Mouse (Mus musculus) MEL (cell line): ENCODE data around the gene Dctn1. TPM values are rescaled to one million over a fixed set of nuclear protein-coding genes. Genes with fewer than 3 reads are reported as not detected.

Experiments used
- DNase-seq: peaks from one replicate; pipeline ENCODE4 v3.0.0; 2011; ENCODE audit warnings: low read depth, low spot score
- H3K27ac ChIP-seq: 2 replicates; pipeline ENCODE4 v1.5.1; 2012; ENCODE audit warnings: low read depth, mild to moderate bottlenecking, control low read depth, low read length, moderate library complexity; ENCODE audit not compliant: control insufficient read depth
- H3K27me3 ChIP-seq, 2 experiments: fragments of 150-350 bp in 1 of 2; sonication (generic) in 1 of 2; 2 replicates each; pipeline ENCODE4 v1.6.1; 2012; ENCODE audit warnings: low read length in 2 of 2, mild to moderate bottlenecking in 2 of 2, improper control_type of control experiment in 1 of 2, moderate library complexity in 1 of 2; ENCODE audit not compliant: insufficient read depth in 2 of 2, control insufficient read depth in 1 of 2
- H3K36me3 ChIP-seq, 2 experiments: 2 replicates each; pipeline ENCODE4 v1.6.1; 2012 to 2014; ENCODE audit warnings: low read length in 2 of 2, improper control_type of control experiment in 1 of 2, inconsistent platforms in 1 of 2, mild to moderate bottlenecking in 1 of 2; ENCODE audit not compliant: insufficient read depth in 2 of 2, control insufficient read depth in 1 of 2
- H3K4me1 ChIP-seq, 2 experiments: fragments of 150-350 bp in 1 of 2; sonication (generic) in 1 of 2; 2 replicates each; pipeline ENCODE4 v1.6.1; 2012; ENCODE audit warnings: low read length in 2 of 2, improper control_type of control experiment in 1 of 2, mild to moderate bottlenecking in 1 of 2; ENCODE audit not compliant: insufficient read depth in 2 of 2, control insufficient read depth in 1 of 2
- H3K4me3 ChIP-seq, 2 experiments: fragments of 150-350 bp in 1 of 2; sonication (generic) in 1 of 2; 2 replicates each; pipeline ENCODE4 v1.5.1; 2012; ENCODE audit warnings: low read depth in 2 of 2, low read length in 2 of 2, mild to moderate bottlenecking in 2 of 2, moderate library complexity in 2 of 2, control low read depth in 1 of 2, improper control_type of control experiment in 1 of 2; ENCODE audit not compliant: control insufficient read depth in 1 of 2, insufficient read depth in 1 of 2
- H3K79me2 ChIP-seq: 2 replicates; pipeline ENCODE4 v1.6.1; 2012; ENCODE audit warnings: mild to moderate bottlenecking, low read length, moderate library complexity; ENCODE audit not compliant: control insufficient read depth, poor library complexity, insufficient read depth
- H3K9ac ChIP-seq: 2 replicates; pipeline ENCODE4 v1.6.1; 2012; ENCODE audit warnings: low read depth, mild to moderate bottlenecking, control low read depth, low read length, moderate library complexity; ENCODE audit not compliant: control insufficient read depth, poor library complexity, severe bottlenecking
- H3K9me3 ChIP-seq: fragments of 150-350 bp; sonication (generic); replicated peaks from 2 replicates; pipeline ENCODE4 v1.6.1; 2012; ENCODE audit warnings: mild to moderate bottlenecking, low read length, improper control_type of control experiment, moderate library complexity; ENCODE audit not compliant: insufficient read depth
- CHD2 ChIP-seq: IDR thresholded peaks from 2 replicates; pipeline ENCODE4 v1.6.1; 2011; ENCODE audit warnings: low read length, improper control_type of control experiment
- CTCF ChIP-seq, 3 experiments: IDR thresholded peaks in 2 of 3; conservative IDR thresholded peaks in 1 of 3; 2 replicates each; pipeline ENCODE4 v1.5.1; 2011 to 2012; ENCODE audit warnings: low read length in 3 of 3, low read depth in 2 of 3, mild to moderate bottlenecking in 2 of 3, improper control_type of control experiment in 1 of 3, inconsistent platforms in 1 of 3, mixed read lengths in 1 of 3, moderate library complexity in 1 of 3; ENCODE audit not compliant: control insufficient read depth in 1 of 3, insufficient read depth in 1 of 3, poor library complexity in 1 of 3, severe bottlenecking in 1 of 3
- JUND ChIP-seq: IDR thresholded peaks from 2 replicates; pipeline ENCODE4 v1.6.1; 2011; ENCODE audit warnings: low read depth, mild to moderate bottlenecking, improper control_type of control experiment, low read length
- MAFK ChIP-seq: IDR thresholded peaks from 2 replicates; pipeline ENCODE4 v1.6.1; 2011; ENCODE audit warnings: low read depth, mild to moderate bottlenecking, low read length, improper control_type of control experiment, borderline replicate concordance
- MAX ChIP-seq: IDR thresholded peaks from 2 replicates; pipeline ENCODE4 v1.6.1; 2011; ENCODE audit warnings: low read length, improper control_type of control experiment
- MEF2A ChIP-seq: IDR thresholded peaks from 2 replicates; pipeline ENCODE4 v1.6.1; 2014; ENCODE audit warnings: low read depth, mild to moderate bottlenecking, inconsistent platforms, low read length, improper control_type of control experiment; ENCODE audit not compliant: poor library complexity, insufficient replicate concordance, severe bottlenecking; ENCODE audit errors: extremely low read depth
- MXI1 ChIP-seq: IDR thresholded peaks from 2 replicates; pipeline ENCODE4 v1.6.1; 2011; ENCODE audit warnings: mild to moderate bottlenecking, low read depth, low read length, improper control_type of control experiment
- MYC ChIP-seq: IDR thresholded peaks from 2 replicates; pipeline ENCODE4 v1.6.1; 2011; ENCODE audit warnings: low read depth, mild to moderate bottlenecking, low read length, improper control_type of control experiment, moderate library complexity
- POLR2A ChIP-seq, 2 experiments: IDR thresholded peaks; 2 replicates each; pipeline ENCODE4 v1.6.1; 2011 to 2012; ENCODE audit warnings: low read length in 2 of 2, mild to moderate bottlenecking in 2 of 2, control low read depth in 1 of 2, improper control_type of control experiment in 1 of 2, low read depth in 1 of 2, moderate library complexity in 1 of 2; ENCODE audit not compliant: control insufficient read depth in 1 of 2, insufficient read depth in 1 of 2, poor library complexity in 1 of 2
- SIN3A ChIP-seq: IDR thresholded peaks from 2 replicates; pipeline ENCODE4 v1.6.1; 2012; ENCODE audit warnings: low read length, improper control_type of control experiment, inconsistent platforms
- TAL1 ChIP-seq: IDR thresholded peaks from 2 replicates; pipeline ENCODE4 v1.6.1; 2012; ENCODE audit warnings: mild to moderate bottlenecking, inconsistent platforms, low read length, moderate library complexity, mixed read lengths
- TBP ChIP-seq: IDR thresholded peaks from 2 replicates; pipeline ENCODE4 v1.8.0; 2011; ENCODE audit warnings: low read depth, low read length, improper control_type of control experiment
- TCF12 ChIP-seq: IDR thresholded peaks from 2 replicates; pipeline ENCODE4 v1.6.1; 2014; ENCODE audit warnings: low read depth, mild to moderate bottlenecking, inconsistent platforms, low read length, improper control_type of control experiment, moderate library complexity
- USF1 ChIP-seq: IDR thresholded peaks from 2 replicates; pipeline ENCODE4 v1.6.1; 2014; ENCODE audit warnings: low read depth, mild to moderate bottlenecking, inconsistent platforms, low read length, improper control_type of control experiment, moderate library complexity
- ZC3H11A ChIP-seq: IDR thresholded peaks from 2 replicates; pipeline ENCODE4 v1.6.1; 2012; ENCODE audit warnings: low read depth, mild to moderate bottlenecking, inconsistent platforms, low read length, improper control_type of control experiment
- ZKSCAN1 ChIP-seq: IDR thresholded peaks from 2 replicates; pipeline ENCODE4 v1.6.1; 2012; ENCODE audit warnings: low read depth, mild to moderate bottlenecking, inconsistent platforms, low read length, improper control_type of control experiment, moderate library complexity
- ZNF384 ChIP-seq: IDR thresholded peaks from 2 replicates; pipeline ENCODE4 v1.6.1; 2012; ENCODE audit warnings: low read depth, mild to moderate bottlenecking, inconsistent platforms, low read length, improper control_type of control experiment
- polyA plus RNA-seq, 2 experiments: library from polyadenylated mRNA; stranded (reverse) in 1 of 2; unstranded in 1 of 2; fragments of >175 nt in 1 of 2; fragments of >200 nt in 1 of 2; gene quantifications; 2 replicates each; pipeline versions ENCODE4 v1.2.1 to v1.2.4; 2012; ENCODE audit warnings: low replicate concordance in 2 of 2, low read depth in 1 of 2; ENCODE audit not compliant: insufficient read length in 2 of 2, insufficient read depth in 1 of 2, missing spikeins in 1 of 2
- total RNA-seq: library from RNA; depleted of rRNA; stranded (reverse); fragments of 300-350 nt; gene quantifications from 2 replicates; pipeline ENCODE4 v1.2.3, GENCODE M21; 2012

Gene Dctn1
- total and polyA plus RNA-seq, 3 experiments, result 23.3 to 81.9 TPM; not detected in 1

DNA sequence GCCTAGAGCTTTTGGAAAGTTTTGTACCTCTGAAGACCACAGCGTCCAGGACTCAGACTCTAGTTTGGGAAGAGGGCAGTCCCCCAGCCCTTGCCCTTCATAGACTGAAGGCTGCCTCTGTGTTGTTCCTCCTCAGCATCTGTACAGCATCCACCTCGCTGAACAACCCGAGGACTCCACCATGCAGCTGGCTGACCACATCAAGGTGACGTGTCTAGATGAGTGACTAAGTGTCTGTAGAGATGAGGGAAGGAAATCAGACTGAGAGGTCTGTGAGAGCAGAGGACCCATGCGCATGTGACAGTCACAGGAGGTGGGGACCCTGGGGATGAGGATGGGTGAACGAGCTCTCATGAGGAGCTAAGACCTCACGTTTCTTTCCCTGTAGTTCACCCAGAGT lies 27.9 kb downstream of the Dctn1 start:
- H3K4me1 ChIP-seq, result no peaks in the 10 kb centered on the region
- no peaks in the 10 kb centered on the region for H3K27me3 ChIP-seq
- no peak overlapping the region for H3K4me3 ChIP-seq
- no peak overlapping the region for H3K9ac ChIP-seq
- H3K79me2 ChIP-seq, result no peaks in the 10 kb centered on the region
- no peaks in the 10 kb centered on the region for H3K9me3 ChIP-seq
- TF ChIP-seq ZC3H11A (no peak), CHD2 (no peak), MEF2A (no peak), MAFK (no peak), MXI1 (no peak), ZNF384 (no peak), JUND (no peak), MYC (no peak), ZKSCAN1 (no peak), MAX (no peak), TAL1 (no peak), USF1 (no peak), TBP (no peak), TCF12 (no peak)
- TF ChIP-seq, all 39 proteins: peak for 0
- no peak for DNase-seq
- peaks cover 0 to 4% of the 10 kb centered on the region in 2 experiments; a peak in 1 of 4 replicates for H3K36me3 ChIP-seq
- H3K27ac ChIP-seq, result no peak overlapping the region

- no peak overlapping the region for H3K27ac ChIP-seq
- no peak overlapping the region for H3K4me3 ChIP-seq
- H3K27me3 ChIP-seq, result no peaks in the 10 kb centered on the region
- TF ChIP-seq CTCF (IDR thresholded peaks at IDR 0.05 in 2 of 3, conservative IDR thresholded peaks at IDR 0.05 in 1 of 3; ENCODE audit: control insufficient read depth in 1 of 3, insufficient read depth in 1 of 3, low read depth in 2 of 3, low read length in 3 of 3, poor library complexity in 1 of 3, severe bottlenecking in 1 of 3) (peak in 2 of 3 experiments; percentile 42 to 61; a peak in 4 of 6 replicates), SIN3A (no peak), ZC3H11A (no peak), USF1 (no peak), TAL1 (no peak), JUND (no peak), POLR2A (IDR thresholded peaks at IDR 0.05; ENCODE audit: control insufficient read depth in 1 of 2, insufficient read depth in 1 of 2, low read depth in 1 of 2, low read length in 2 of 2, poor library complexity in 1 of 2) (no peak), ZNF384 (no peak)
- H3K4me1 ChIP-seq, result no peaks in the 10 kb centered on the region
- no peaks in the 10 kb centered on the region for H3K9me3 ChIP-seq
- H3K9ac ChIP-seq, result no peak overlapping the region
- no peaks in the 10 kb centered on the region for H3K79me2 ChIP-seq
- peak; percentile 26 for DNase-seq
- H3K36me3 ChIP-seq, result peaks cover 0 to 4% of the 10 kb centered on the region in 2 experiments; a peak in 1 of 4 replicates
These were observed 31.8 kb downstream of the Dctn1 start for GRCm38 (mm10) chr6:83197345-83198004.
